Mouse (Mus musculus) CH12.LX (cell line): ENCODE results near the gene Socs2.

Experiments used
- CTCF ChIP-seq, 2 experiments: IDR thresholded peaks in 1 of 2; conservative IDR thresholded peaks in 1 of 2; 2 replicates each; pipeline ENCODE4 v1.5.1; 2011 to 2012; ENCODE audit warnings: low read depth in 2 of 2, low read length in 2 of 2, improper control_type of control experiment in 1 of 2, inconsistent platforms in 1 of 2, mild to moderate bottlenecking in 1 of 2, moderate library complexity in 1 of 2
- EP300 ChIP-seq: IDR thresholded peaks from 2 replicates; pipeline ENCODE4 v1.6.1; 2011; ENCODE audit warnings: low read length, improper control_type of control experiment
- UBTF ChIP-seq: IDR thresholded peaks from 2 replicates; pipeline ENCODE4 v1.6.1; 2012; ENCODE audit warnings: low read depth, mild to moderate bottlenecking, inconsistent platforms, low read length, improper control_type of control experiment, moderate library complexity
- ZMIZ1 ChIP-seq: IDR thresholded peaks from 2 replicates; pipeline ENCODE4 v1.6.1; 2012; ENCODE audit warnings: low read depth, mild to moderate bottlenecking, inconsistent platforms, low read length, improper control_type of control experiment
- ZNF384 ChIP-seq: IDR thresholded peaks from 2 replicates; pipeline ENCODE4 v1.6.1; 2012; ENCODE audit warnings: low read depth, low read length, improper control_type of control experiment, inconsistent platforms

- TF ChIP-seq UBTF (no peak), ZMIZ1 (no peak), EP300 (no peak), CTCF (conservative IDR thresholded peaks at IDR 0.05 in 1 of 2, IDR thresholded peaks at IDR 0.05 in 1 of 2; ENCODE audit: low read depth in 2 of 2, low read length in 2 of 2) (no peak), ZNF384 (no peak)
These were observed 60.3 kb downstream of the Socs2 start for GRCm38 (mm10) chr10:95356711-95357110.
